Mouse (Mus musculus): ENCODE measurements around the gene Gm8947. TPM values are rescaled to one million over a fixed set of nuclear protein-coding genes. Genes with fewer than 3 reads are reported as not detected.
A peak's percentile ranks its signal among the peaks of the same experiment; 100 is the strongest.

The Gm8947 gene
- polyA plus RNA-seq, 1 experiment: 0.13 TPM

- Histone ChIP-seq H3K36me3 (ENCODE audit: control insufficient read depth, insufficient read depth) (no peaks in the 10 kb centered on the region), H3K27me3 (ENCODE audit: control insufficient read depth, insufficient read depth, insufficient read length) (no peaks in the 10 kb centered on the region), H3K4me3 (no peak overlapping the region), H3ac (ENCODE audit: control insufficient read depth, insufficient read length) (no peak overlapping the region), H3K79me2 (ENCODE audit: control insufficient read depth, insufficient read depth) (no peaks in the 10 kb centered on the region), H3K4me2 (ENCODE audit: low read depth) (no peak overlapping the region)
- no peak for TF ChIP-seq MYOD1 (IDR thresholded peaks at IDR 0.05; ENCODE audit: control insufficient read depth in 1 of 3, insufficient read length in 2 of 3, low read depth in 2 of 3)
- TF ChIP-seq SRF (IDR thresholded peaks at IDR 0.05; ENCODE audit: control insufficient read depth, insufficient read length, low read depth): no peak
- TF ChIP-seq CEBPB (IDR thresholded peaks at IDR 0.05; ENCODE audit: insufficient read depth, poor library complexity, severe bottlenecking): no peak
- TF ChIP-seq TCF3 (IDR thresholded peaks at IDR 0.05; ENCODE audit: insufficient read length, low read depth): no peak
- no peak for TF ChIP-seq MYOG (IDR thresholded peaks at IDR 0.05; ENCODE audit: control insufficient read depth in 1 of 3, insufficient read depth in 1 of 3, insufficient read length in 2 of 3, low read depth in 2 of 3)
- TF ChIP-seq POLR2A (IDR thresholded peaks at IDR 0.05; ENCODE audit: insufficient read length, low read depth): no peak
- no peak for TF ChIP-seq TCF12 (IDR thresholded peaks at IDR 0.05; ENCODE audit: insufficient read depth, poor library complexity, severe bottlenecking)
- TF ChIP-seq E2F4 (IDR thresholded peaks at IDR 0.05; ENCODE audit: insufficient read depth): no peak
- no peak for TF ChIP-seq MAX (IDR thresholded peaks at IDR 0.05; ENCODE audit: low read depth)
- no peak for TF ChIP-seq USF1 (IDR thresholded peaks at IDR 0.05; ENCODE audit: low read depth)
Measured at GRCm38 (mm10) chr1:151166031-151166430, 26.1 kb upstream of the Gm8947 start.

- no peak overlapping the region for H3K4me2 ChIP-seq (ENCODE audit: low read depth)
- no peaks in the 10 kb centered on the region for H3K27me3 ChIP-seq (ENCODE audit: control insufficient read depth, insufficient read depth, insufficient read length)
- TF ChIP-seq POLR2AphosphoS2 (IDR thresholded peaks at IDR 0.05; ENCODE audit: insufficient read length, low read depth): no peak
- TF ChIP-seq CEBPB (IDR thresholded peaks at IDR 0.05; ENCODE audit: insufficient read depth, poor library complexity, severe bottlenecking): no peak
- no peak for TF ChIP-seq REST (IDR thresholded peaks at IDR 0.05; ENCODE audit: insufficient read depth, insufficient read length)
- no peak for TF ChIP-seq POLR2A (IDR thresholded peaks at IDR 0.05; ENCODE audit: insufficient read length, low read depth)
- TF ChIP-seq MAX (IDR thresholded peaks at IDR 0.05; ENCODE audit: low read depth): no peak
- TF ChIP-seq TCF3 (IDR thresholded peaks at IDR 0.05; ENCODE audit: insufficient read length, low read depth): no peak
- TF ChIP-seq SRF (IDR thresholded peaks at IDR 0.05; ENCODE audit: control insufficient read depth, insufficient read length, low read depth): no peak
- no peak for TF ChIP-seq E2F4 (IDR thresholded peaks at IDR 0.05; ENCODE audit: insufficient read depth)
- TF ChIP-seq USF1 (IDR thresholded peaks at IDR 0.05; ENCODE audit: low read depth): no peak
- no peak for TF ChIP-seq MYOG (IDR thresholded peaks at IDR 0.05; ENCODE audit: control insufficient read depth in 1 of 3, insufficient read depth in 1 of 3, insufficient read length in 2 of 3, low read depth in 2 of 3)
- no peak overlapping the region for H3ac ChIP-seq (ENCODE audit: control insufficient read depth, insufficient read length)
- H3K79me2 ChIP-seq (ENCODE audit: control insufficient read depth, insufficient read depth): no peaks in the 10 kb centered on the region
- no peak overlapping the region for H3K4me3 ChIP-seq
- no peaks in the 10 kb centered on the region for H3K36me3 ChIP-seq (ENCODE audit: control insufficient read depth, insufficient read depth)
Measured at GRCm38 (mm10) chr1:151167297-151168047, 24.7 kb upstream of the Gm8947 start.

- TF ChIP-seq POLR2AphosphoS2 (IDR thresholded peaks at IDR 0.05; ENCODE audit: insufficient read length, low read depth): no peak
- 0 out of 2 replicates have a peak, but pooled peaks have one; percentile 11 for TF ChIP-seq CEBPB (IDR thresholded peaks at IDR 0.05; ENCODE audit: insufficient read depth, poor library complexity, severe bottlenecking)
- no peak for TF ChIP-seq MYOG (IDR thresholded peaks at IDR 0.05; ENCODE audit: control insufficient read depth in 1 of 3, insufficient read depth in 1 of 3, insufficient read length in 2 of 3, low read depth in 2 of 3)
- no peaks in the 10 kb centered on the region for H3K27me3 ChIP-seq (ENCODE audit: control insufficient read depth, insufficient read depth, insufficient read length)
Measured at GRCm38 (mm10) chr1:151168637-151169036, 23.5 kb upstream of the Gm8947 start.

GRCm38 (mm10) chr1:151171572-151172461, 20.4 kb upstream of the Gm8947 start:
- no peak overlapping the region for H3ac ChIP-seq (ENCODE audit: control insufficient read depth, insufficient read length)
- no peaks in the 10 kb centered on the region for H3K79me2 ChIP-seq (ENCODE audit: control insufficient read depth, insufficient read depth)
- H3K36me3 ChIP-seq (ENCODE audit: control insufficient read depth, insufficient read depth): no peaks in the 10 kb centered on the region
- TF ChIP-seq MYOG (IDR thresholded peaks at IDR 0.05; ENCODE audit: control insufficient read depth in 1 of 3, insufficient read depth in 1 of 3, insufficient read length in 2 of 3, low read depth in 2 of 3) (peak in 1 of 3 experiments; percentile 33), TCF3 (IDR thresholded peaks at IDR 0.05; ENCODE audit: insufficient read length, low read depth) (no peak), POLR2AphosphoS2 (IDR thresholded peaks at IDR 0.05; ENCODE audit: insufficient read length, low read depth) (no peak), TCF12 (IDR thresholded peaks at IDR 0.05; ENCODE audit: insufficient read depth, poor library complexity, severe bottlenecking) (no peak), MYOD1 (IDR thresholded peaks at IDR 0.05; ENCODE audit: control insufficient read depth in 1 of 3, insufficient read length in 2 of 3, low read depth in 2 of 3) (peak in 2 of 3 experiments; percentile 29 to 53)
- H3K4me3 ChIP-seq: no peak overlapping the region
- H3K4me2 ChIP-seq (ENCODE audit: low read depth): peak overlapping the region; percentile 68
- no peaks in the 10 kb centered on the region for H3K27me3 ChIP-seq (ENCODE audit: control insufficient read depth, insufficient read depth, insufficient read length)

More at GRCm38 (mm10) chr1:151168637-151169036, 23.5 kb upstream of the Gm8947 start:
- Histone ChIP-seq H3ac (ENCODE audit: control insufficient read depth, insufficient read length) (no peak overlapping the region), H3K79me2 (ENCODE audit: control insufficient read depth, insufficient read depth) (no peaks in the 10 kb centered on the region), H3K4me3 (no peak overlapping the region), H3K4me2 (ENCODE audit: low read depth) (no peak overlapping the region), H3K36me3 (ENCODE audit: control insufficient read depth, insufficient read depth) (no peaks in the 10 kb centered on the region)
